Mouse (Mus musculus): ENCODE results near the gene Fam205a1. TPM values are rescaled to one million over a fixed set of nuclear protein-coding genes. Genes with fewer than 3 reads are reported as not detected.

Gene Fam205a1
- total RNA-seq, 2 experiments from 2014 or later: 0.07 TPM; not detected in 1

Other genes with a start within 250 kb of the Fam205a1 start
- gene Gm10591, start 241.7 kb downstream of the Fam205a1 start, total RNA-seq (2021): not detected
- gene Gm2564, start 224.2 kb downstream of the Fam205a1 start, total RNA-seq (2021): 1 to 10 TPM in 1 of 2 experiments, under 1 TPM in 1; 0.80 to 1.1 TPM
- not detected for gene Ccl27b, start 198.6 kb downstream of the Fam205a1 start, total RNA-seq (2021)
- gene Il11ra2, start 192.0 kb downstream of the Fam205a1 start, total RNA-seq (2021): not detected
- not detected for gene 4930578G10Rik, start 118.3 kb downstream of the Fam205a1 start, total RNA-seq (2021)
- gene Ccl19, start 97.3 kb downstream of the Fam205a1 start, total RNA-seq (2021): under 1 TPM in 1 of 2 experiments, not detected in 1; 0.74 TPM
- 10 to 100 TPM in 1 of 2 experiments, 1 to 10 TPM in 1; 8.6 to 15.0 TPM for gene Ccl21a, start 79.9 kb downstream of the Fam205a1 start, total RNA-seq (2021)
- gene Gm12394, start 2.9 kb upstream of the Fam205a1 start, total RNA-seq (2021): under 1 TPM in 1 of 2 experiments, not detected in 1; 0.10 TPM
- not detected for gene Fam205c, start 20.3 kb upstream of the Fam205a1 start, total RNA-seq (2021)
- 1 to 10 TPM; 1.1 to 1.5 TPM for gene Phf24, start 62.8 kb upstream of the Fam205a1 start, total RNA-seq (2021)
- gene Dnajb5, start 95.9 kb upstream of the Fam205a1 start, total RNA-seq (2021): 10 to 100 TPM; 60.1 to 79.0 TPM
- not detected for gene 1700022I11Rik, start 115.7 kb upstream of the Fam205a1 start, total RNA-seq (2021)
- gene Vcp, start 146.6 kb upstream of the Fam205a1 start, total RNA-seq (2021): 100 to 1,000 TPM; 292 to 313 TPM
- 1 to 10 TPM; 5.5 to 8.7 TPM for gene Fancg, start 156.6 kb upstream of the Fam205a1 start, total RNA-seq (2021)
- 10 to 100 TPM; 10.7 to 10.8 TPM for gene Pigo, start 171.9 kb upstream of the Fam205a1 start, total RNA-seq (2021)
- 100 to 1,000 TPM in 1 of 2 experiments, 10 to 100 TPM in 1; 94.7 to 103 TPM for gene Stoml2, start 177.8 kb upstream of the Fam205a1 start, total RNA-seq (2021)
- 10 to 100 TPM; 20.6 to 25.1 TPM for gene Fam214b, start 192.3 kb upstream of the Fam205a1 start, total RNA-seq (2021)
- 1 to 10 TPM; 5.9 to 7.2 TPM for gene Unc13b, start 205.1 kb upstream of the Fam205a1 start, total RNA-seq (2021)